Mouse (Mus musculus) gastrocnemius, postnatal 14 days (tissue): ENCODE results near the gene Gpc6. TPM values are rescaled to one million over a fixed set of nuclear protein-coding genes. Genes with fewer than 3 reads are reported as not detected.

Experiments used
- DNase-seq: peaks from one replicate; pipeline ENCODE4 v3.0.0; 2021; ENCODE audit warnings: mixed read lengths
- intact Hi-C: fragments of 180-260 bp; cut with DNase I; formaldehyde crosslinking; loops from one replicate; pipeline ENCODE4 v1.15.1; 2025; ENCODE audit warnings: low total_unique reads
- total RNA-seq, 2 experiments: library from RNA; stranded (reverse); gene quantifications; 2 replicates each; pipeline ENCODE4 v1.2.3; 2021

Gpc6 gene
- total RNA-seq, 2 experiments from 2014 or later, result 7.7 to 9.6 TPM

DNA sequence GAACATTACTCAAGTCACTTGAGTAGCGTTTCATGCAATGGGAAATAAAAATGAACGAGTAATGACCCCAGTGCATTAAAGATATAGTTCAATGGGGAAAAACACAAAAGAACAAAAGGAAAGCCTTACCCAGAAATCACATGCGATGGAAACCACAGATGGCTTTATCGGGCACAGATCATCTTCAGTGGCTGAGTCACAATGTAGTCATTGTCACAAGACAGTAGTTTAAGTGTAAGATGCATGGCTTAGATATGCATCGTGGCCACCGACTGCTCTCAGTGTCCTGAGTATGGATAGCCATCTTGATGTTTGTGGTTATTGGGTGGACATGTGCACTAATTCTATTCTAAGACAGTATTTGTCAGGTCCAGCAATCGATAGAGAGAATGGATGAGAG, 601.9 kb downstream of the Gpc6 start:
- DNase-seq, result no peak
- intact Hi-C loops, result no loop called here

DNA sequence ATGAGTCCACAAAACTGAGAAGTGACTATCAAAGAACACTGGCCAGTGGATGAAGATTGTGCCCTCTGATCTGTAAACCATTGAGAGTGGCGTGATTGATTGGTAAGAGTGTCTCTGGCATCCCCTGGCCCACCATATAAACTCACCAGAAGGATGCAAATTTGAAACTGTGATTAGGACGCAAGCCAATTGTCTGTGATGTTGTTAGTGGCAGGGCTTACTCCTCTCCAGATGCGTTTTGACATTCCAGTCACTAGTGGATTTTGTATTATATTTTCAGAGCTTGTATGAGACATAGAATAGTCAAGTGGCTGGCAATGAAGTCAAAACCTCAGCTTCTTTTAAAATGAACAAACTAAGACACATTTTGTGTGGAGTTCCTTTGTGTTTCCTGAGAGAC, 604.3 kb downstream of the Gpc6 start:
- no peak for DNase-seq
- intact Hi-C loops, result no loop called here

DNA sequence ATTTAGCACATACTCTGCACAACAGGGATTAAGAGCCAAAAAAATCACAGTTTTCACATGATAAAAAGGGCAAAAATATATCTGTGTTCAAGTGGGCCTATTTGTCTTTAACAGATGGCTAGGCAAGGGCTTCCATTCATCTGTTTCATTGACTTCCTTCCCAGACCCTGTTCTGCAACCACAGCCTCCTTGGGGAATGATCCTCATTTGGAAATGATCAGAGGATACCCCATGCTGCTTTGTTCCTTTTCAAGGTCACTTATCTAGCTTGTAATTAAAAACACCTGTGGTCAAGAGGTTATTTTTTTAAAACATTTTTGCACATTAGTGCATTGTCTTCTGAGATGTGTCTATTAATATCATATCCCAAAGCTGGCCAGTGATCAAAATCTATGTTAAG, 627.7 kb downstream of the Gpc6 start:
- no peak for DNase-seq
- intact Hi-C loops, result no loop called here

DNA sequence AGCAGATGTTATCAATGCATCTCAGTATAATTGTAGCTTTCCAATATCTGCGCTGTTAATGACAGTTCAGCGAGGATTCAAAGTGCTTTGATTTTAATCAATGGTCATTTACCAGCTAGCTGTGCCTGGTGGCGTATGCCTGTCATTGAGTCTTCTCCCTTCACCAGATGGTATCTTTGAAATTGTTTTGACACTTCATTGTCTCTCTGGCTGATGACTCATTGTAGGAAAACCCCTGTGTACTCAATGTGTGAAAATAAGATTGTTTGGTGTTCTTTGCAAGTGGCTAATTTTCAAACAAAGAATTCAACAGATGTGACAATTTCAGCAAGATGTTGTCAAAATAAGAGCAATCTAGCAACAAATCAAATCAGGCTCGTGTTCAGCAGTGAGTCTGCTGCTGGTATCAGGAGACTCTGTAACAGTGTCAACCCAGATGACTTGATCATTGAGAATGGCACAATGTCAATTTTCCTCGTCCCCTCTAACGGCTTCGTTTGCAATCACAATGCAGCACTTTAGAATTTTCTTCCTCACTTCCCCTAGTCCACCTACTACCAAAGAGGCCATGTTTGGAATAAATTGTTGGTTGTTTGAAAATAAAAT, 631.7 kb downstream of the Gpc6 start:
- DNase-seq, result no peak
- intact Hi-C loops, result no loop called here

DNA sequence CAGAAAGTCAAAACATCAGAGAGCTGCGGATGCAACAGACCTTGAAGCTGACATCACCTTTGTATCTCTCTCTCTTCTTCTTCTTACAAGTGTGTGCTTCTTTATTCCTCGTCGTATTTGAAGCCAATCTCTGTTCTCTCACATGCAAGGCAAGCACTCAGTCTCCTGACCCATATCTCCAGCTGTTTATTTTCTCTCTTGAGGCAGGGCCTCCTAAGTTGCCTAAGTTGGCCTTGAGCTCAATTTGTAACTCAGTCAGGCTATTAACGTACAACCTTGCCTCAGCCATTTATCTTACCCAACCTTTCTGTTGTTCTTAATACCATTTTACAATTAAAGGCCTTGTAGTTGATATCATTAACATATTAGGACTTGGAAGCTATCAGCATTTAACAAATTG, 637.0 kb downstream of the Gpc6 start:
- intact Hi-C loops, result no loop called here
- no peak for DNase-seq

DNA sequence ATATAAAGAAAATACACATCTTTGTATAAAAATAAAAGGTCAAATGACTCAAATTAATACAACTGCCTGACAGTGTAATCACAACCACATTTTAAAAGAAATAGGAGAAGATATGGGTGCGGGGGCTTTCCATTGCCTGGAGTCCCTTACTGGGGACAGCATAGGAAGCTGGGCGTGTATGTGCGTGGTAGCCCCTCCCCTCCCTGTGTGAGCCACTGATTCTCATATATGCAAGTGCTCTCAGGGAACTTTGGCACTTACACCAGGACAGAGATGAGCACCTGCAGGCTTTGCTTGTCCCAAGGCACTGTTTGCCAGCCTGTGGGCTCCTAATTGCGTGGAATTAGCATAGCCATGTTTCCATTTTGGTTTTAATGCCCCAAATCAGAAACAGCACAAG, 644.2 kb downstream of the Gpc6 start:
- DNase-seq, result no peak
- intact Hi-C loops, result no loop called here

DNA sequence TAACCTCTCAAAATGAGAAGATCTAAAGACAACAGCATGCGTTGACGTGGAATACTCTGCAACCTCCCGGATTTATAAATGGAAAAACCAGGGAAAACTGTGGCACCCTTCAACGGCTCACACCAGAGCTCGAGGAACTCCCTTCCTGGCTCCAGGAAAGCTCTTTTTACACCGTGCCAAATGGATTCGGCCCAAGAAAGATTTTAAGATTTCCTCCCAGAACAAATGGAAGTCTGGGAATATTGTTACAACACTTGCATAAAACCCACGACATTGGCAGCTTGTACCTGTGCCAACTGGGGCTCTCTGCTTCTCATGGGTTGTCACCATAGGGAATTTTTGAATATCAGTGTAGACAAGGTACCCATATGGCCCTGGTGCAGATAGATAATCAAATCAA, 647.1 kb downstream of the Gpc6 start:
- intact Hi-C loops, result no loop called here
- DNase-seq, result peak; percentile 11

DNA sequence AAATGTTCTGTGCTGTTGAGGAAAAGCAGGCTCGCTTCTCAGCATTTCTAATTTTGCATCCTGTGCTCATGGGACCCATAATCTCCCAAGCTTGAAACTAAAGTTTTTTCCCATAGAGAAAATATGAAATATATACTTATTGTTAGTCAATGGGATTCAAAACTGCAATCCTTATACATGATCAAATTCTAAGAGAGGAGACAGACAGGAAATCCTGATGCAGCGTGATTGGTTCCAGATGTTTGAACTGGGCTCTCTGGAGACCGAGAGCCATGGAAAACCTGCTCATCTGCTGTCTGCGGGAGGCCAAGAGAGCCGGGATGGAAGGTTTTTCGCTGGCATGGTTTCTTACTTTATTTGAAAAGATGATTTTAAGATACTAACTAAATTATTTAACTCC, 649.1 kb downstream of the Gpc6 start:
- intact Hi-C loops, result no loop called here
- peak; percentile 12 for DNase-seq

DNA sequence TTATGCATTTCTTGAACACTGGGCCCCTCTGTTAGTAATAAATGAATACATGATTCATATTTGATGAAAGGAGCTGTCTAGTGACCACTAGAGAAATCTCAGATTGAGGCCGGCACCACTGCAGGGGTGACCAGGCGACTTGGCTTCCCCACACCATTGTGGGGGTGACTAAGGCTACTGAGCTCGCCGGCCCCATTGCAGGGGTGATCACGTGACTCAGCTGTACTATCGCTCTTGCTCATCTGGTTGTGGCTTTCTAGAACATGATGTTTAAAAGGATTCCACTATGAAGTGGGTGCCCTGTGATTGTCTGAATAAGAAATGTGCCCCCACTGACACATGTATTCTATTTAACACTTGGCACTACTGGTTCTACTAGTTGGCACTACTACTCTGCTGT, 656.6 kb downstream of the Gpc6 start:
- intact Hi-C loops, result no loop called here
- DNase-seq, result no peak

DNA sequence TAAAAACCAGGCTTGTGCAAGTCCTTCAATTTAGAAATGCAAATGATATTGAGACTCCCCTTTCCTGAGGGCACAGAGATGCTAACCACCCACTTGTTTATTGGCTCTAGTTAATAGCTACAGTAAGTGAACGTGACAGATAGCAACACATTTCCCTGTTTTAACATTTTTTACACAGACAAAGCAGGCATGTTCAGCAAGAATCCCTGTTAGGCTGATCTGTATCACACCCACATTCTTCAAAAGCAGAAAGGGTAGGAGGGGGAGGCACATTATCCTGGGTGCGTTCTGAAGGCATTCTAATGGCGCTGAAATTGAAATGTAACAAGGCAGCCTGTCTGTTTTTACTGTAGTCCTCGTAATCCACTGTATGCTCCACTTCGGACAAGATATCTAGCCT, 674.6 kb downstream of the Gpc6 start:
- no peak for DNase-seq
- intact Hi-C loops, result no loop called here

DNA sequence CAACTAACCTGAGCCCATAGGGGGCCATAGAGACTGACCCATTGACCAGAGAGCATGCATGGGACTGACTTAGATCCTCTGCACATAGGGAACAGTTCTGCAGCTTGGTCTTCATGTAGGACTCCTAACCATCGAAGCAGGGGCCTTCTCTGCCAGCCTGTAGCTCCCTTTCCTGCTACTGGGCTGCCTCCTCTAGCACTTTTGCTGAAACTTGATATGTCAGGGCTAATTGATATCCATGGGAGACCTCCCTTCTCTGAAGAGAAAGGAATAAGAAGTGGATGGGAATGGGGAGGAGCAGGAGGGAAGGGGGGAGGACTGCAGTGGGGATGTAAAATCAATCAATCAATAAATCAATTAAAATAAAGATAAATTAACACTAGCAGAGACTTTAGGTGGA, 678.7 kb downstream of the Gpc6 start:
- intact Hi-C loops, result no loop called here
- DNase-seq, result no peak

DNA sequence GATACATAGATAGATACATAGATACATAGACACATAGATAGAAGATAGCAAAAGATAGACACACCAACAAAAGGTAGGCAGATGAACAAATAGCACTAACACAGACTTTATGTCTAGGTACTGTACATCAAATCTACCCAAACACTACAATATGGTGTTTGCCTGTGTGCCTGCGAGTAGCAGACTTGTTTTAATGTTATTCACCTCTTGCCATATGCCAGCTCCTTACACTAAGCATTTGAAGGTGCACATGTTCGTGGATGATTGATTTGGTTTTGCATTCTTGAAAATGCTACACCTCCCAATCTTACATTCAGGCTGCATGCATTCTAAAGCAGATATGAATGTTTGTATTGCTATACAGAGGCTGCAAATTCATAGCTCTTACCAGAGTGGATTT, 680.6 kb downstream of the Gpc6 start:
- intact Hi-C loops, result no loop called here
- no peak for DNase-seq

DNA sequence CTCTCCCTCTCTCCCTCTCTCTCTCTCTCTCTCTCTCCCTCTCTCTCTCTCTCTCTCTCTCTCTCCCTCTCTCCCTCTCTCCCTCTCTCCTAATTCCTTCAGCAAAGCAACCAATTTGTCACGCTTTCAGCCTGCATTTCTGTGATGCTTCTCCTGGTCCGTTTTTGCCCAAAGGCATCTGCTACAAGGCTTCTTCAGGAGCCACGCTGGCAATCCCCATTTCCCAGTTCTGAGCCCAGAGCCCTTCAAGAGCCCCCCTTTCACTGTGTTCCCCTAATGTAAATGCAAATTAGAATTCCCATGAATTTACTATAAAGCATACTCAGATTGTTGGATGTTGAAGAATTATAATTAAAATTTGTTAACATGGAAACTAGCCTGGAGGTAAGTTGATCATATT, 686.0 kb downstream of the Gpc6 start:
- intact Hi-C loops, result no loop called here
- no peak for DNase-seq

DNA sequence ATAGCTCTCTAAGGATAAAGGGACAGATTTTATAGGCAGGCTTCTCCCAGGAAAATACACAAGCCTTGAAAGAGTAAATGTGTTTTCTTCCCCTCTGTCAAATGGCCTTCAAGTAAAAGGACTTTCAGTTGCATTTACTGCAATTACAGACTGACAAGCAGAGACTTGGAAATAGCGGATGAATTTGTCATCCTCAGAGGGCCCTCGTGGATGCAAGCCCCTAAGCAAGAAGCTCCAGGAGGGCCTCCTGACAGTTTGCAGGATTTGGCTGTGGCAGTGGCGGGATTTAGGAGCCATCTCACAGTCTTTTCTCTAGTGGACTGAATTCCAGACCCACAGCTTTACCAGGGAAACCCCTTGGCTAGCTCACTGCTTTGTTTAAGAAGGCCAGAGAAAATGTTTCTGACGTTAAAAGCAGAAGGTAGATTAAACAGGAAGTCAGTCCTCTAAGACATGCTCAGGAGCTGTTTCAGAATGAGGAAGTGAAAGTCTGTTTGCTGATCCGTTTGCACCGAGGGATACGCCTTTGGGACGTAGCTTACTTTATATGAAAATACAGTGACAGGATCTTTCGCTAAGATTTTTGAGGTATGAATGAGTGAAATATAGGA, 700.1 kb downstream of the Gpc6 start:
- intact Hi-C loops, result no loop called here
- DNase-seq, result no peak

DNA sequence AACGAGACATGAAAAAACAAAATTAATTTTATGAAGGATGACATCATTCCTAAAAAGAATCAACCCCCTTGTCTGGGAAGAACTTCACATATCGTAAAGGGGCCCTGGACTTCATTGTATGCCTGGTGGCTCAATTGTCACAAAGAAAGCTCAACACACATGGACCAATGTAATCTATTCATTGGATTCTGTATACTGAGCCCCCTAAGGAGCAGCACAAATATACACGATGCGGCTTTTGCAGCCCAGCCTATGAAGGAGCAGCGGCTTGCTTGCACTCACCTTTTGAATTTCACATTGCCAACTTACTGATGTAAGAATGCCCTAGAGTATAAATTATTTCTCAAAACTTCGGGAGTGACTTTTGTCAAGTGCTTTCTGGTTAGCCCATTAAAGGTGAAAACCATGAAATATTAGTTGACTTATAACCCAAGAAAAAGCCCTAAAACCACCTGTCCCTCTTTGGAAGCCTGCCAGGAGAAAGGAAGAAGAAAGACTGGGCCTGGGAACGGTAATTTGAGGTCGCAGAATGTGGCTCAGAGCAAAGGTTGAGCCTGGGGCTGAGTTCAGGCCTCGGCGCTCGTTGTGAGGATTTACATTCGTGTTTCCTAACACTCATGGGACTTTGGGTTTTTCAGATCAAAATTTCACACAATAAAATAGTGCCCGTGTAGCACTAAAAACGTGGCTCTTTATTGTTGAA, 709.3 kb downstream of the Gpc6 start:
- DNase-seq, result no peak
- intact Hi-C loops, result no loop called here

DNA sequence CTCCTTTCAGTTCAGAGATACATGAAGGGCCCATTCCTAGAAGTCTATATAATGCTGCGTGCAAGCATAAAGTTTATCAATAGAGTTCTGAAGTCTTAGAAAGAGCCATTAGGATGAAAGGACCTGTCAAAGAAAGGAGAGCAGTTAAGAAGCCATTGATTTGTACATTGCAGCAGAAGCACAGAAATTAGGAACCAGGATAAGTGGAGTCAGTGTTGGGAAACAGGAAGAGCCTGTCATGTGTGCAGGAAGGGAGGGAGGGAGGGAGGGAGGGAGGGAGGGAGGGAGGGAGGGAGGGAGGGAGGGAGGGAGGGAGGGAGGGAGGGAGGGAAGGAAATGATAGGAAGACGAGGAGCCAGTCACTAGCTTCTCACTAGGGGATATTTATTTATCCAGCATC, 716.7 kb downstream of the Gpc6 start:
- intact Hi-C loops, result no loop called here
- no peak for DNase-seq

DNA sequence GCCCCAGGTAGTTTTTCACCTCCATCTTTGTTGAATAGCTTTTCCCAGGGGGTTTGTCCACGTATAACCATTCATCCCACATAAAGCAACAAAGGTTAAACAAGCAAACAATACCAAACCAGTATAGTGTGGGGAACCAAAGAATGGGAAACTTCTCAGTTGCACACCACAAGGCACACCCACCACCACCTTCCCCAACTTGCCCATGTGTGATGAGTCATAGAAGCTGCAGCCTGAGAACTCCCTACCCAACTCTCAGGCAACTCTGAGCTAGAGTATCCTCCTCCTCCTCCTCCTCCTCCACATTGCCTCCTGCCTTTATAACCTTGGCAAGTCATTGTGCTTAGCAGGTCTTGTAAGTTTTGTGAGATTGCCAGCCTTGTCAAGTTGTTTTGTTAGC, 718.0 kb downstream of the Gpc6 start:
- intact Hi-C loops, result no loop called here

DNA sequence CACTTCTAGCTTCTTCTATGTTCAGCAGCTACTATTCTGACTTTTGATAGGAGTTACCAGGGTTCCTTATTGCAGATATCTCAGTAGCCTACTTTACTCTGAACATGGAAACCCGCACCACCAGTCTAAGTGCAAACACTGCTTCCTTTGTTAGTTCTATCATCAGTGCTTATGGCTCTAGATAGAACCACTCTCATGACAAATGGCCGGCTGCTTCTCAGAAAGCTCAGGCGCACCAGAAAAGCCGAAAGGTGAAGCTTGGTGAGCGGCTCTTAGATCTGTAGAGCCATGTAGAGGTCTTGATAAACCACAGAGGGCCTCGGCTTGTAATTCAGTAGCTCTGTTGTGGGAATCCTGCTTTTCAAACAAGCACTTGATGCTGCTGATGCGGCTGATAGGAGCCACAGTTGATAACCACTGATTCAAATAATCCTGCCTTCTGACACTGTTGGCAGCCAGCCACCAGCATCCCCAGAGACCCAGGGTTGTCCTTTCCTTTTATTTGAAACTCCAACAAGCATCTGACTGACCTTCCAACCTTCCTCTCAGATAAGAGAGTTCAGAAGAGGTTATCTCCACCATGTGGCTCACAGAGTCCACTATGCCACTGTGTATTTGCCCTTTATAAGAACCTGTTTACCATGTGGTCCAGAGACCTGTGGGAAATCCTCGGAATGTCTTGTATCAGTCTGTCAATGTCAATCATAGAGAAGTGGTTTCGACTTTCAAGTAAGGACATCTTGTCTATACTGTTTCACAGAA, 723.3 kb downstream of the Gpc6 start:
- DNase-seq, result peak; percentile 12
- intact Hi-C loops, result no loop called here

More for the DNA sequence above, 718.0 kb downstream of the Gpc6 start:
- no peak for DNase-seq

DNA sequence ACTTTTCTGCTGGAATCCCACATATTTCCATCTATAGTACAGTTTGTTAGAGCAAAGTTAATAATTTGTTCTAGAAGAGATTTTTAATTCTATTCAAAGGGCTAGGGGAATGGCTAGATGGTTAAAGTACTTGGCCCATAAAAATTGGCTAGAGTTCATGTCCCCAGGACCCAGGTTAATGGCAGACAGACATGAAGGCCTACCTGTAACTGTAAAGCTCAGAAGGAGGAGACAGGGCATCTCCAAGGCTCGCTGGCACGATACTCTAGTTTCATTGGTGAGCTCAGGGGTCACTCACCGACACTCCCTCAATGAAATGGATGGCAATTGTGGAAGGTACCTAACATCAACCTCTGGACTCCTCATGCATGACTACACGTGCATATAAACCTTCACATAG, 725.0 kb downstream of the Gpc6 start:
- intact Hi-C loops, result no loop called here
- no peak for DNase-seq

DNA sequence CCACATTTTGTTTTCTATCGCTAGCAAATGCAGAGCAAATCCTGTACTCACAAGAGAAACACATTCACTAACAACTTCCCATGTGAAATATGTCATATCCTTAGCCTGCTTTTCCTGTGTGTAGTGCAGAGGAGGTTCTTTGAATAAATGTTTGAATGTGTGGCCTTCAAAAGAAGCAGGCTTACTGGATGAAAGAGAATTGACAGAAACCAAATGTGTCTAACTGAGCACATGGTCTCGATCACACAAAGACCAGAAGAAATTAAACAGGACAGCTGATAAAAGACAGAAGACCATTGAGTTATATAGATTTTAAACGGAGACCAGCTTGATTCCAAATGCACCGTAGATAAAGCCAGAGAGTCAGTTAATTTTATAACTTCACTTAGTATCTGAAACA, 726.2 kb downstream of the Gpc6 start:
- intact Hi-C loops, result no loop called here
- DNase-seq, result no peak

DNA sequence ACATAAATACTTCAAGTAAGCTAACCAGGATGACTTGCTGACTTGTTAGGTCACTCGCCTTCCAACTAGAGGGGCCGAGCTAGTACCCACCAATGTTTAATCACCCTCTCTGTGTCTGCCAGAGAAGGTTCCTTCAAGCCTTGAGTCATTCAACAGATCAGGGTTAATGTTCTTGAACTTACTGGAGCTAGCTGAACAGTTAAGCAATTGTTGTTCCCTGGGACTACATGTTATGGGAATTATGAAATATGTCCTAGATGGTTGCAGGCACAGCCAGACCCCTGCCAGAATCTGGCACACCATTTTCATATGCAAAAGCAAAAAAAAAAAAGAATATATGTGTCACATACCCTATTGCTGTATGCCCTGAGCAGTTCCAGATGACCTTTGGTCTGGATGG, 726.8 kb downstream of the Gpc6 start:
- no peak for DNase-seq
- intact Hi-C loops, result no loop called here
